Mouse (Mus musculus) brain, embryonic 14.5 days (tissue): ENCODE results near the gene Gm45713.

Experiments used
- CTCF ChIP-seq: fragments of 200-500 bp; IDR thresholded peaks from 2 replicates; pipeline ENCODE4 v1.5.1; 2012; ENCODE audit warnings: inconsistent platforms, mild to moderate bottlenecking, moderate library complexity, borderline replicate concordance; ENCODE audit not compliant: insufficient read depth, insufficient read length; ENCODE audit errors: extremely low read depth
- POLR2A ChIP-seq: fragments of 200-500 bp; IDR thresholded peaks from 2 replicates; pipeline ENCODE4 v1.6.1; 2012; ENCODE audit warnings: mild to moderate bottlenecking, inconsistent platforms, borderline replicate concordance; ENCODE audit not compliant: poor library complexity, insufficient read depth, insufficient read length, severe bottlenecking; ENCODE audit errors: extremely low read depth

GRCm38 (mm10) chr7:45078513-45078912 is 57.5 kb downstream of the Gm45713 start:
- TF ChIP-seq CTCF (peak; percentile 90), POLR2A (no peak)
